Mouse (Mus musculus) thymus, postnatal 0 days (tissue): ENCODE measurements around the gene Zp2. TPM values are rescaled to one million over a fixed set of nuclear protein-coding genes. Genes with fewer than 3 reads are reported as not detected.

ENCODE experiments used
- DNase-seq: peaks from one replicate; pipeline ENCODE4 v3.0.0-alpha.2; 2015; ENCODE audit warnings: low spot score
- polyA plus RNA-seq: library from polyadenylated mRNA; unstranded; fragments of >200 nt; fragmentation: Nextera tagmentation; extraction: Ambion mirVana; gene quantifications from 2 replicates; pipeline ENCODE4 v1.2.1, GENCODE M21; 2015

Zp2 gene
- 0.46 and 0.61 TPM in 2 replicates for polyA plus RNA-seq

DNA sequence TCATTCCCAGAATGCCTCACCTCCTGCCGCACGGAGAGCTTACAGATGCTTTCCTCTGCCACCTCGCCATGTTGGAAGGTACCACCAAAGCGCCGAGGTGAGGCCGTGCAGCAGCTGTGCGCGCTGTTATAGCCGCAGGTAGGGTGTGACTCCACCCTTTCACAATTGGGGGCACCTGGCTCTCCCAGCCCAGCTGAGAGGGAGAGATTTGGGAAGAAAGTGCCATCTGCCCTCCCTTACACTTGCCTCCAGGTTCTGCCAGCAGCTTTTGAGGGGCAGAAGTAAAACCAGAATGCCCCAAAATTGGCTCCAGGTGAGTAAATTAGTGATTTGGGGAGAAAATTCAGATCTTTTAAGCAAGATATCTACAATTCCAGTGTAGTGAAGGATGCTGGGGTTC is at the start of gene Zp2:
Zp2 (minus strand) TSS at position 101 of the 400 bp plus-strand sequence.
- DNase-seq: no peak

DNA sequence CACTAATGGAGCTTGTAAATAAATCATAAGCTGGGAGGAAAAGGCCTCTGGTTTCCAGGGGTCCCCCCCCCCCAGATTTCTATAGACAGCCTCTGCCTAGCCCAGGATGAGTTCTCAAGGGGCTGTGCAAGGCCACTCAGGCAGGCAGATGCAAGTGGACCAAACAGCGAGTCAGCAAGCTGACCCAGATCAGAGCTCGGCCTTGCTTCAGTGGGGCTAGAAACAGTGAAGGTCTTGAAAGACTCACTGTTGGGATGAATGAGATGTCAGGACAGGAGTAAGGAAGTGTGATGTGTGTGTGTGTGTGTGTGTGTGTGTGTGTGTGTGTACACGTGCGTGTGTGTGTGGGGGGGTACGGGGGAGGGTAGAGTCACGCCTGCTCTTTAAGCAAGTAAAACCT is 47.7 kb upstream of the Zp2 start:
- DNase-seq: no peak

DNA sequence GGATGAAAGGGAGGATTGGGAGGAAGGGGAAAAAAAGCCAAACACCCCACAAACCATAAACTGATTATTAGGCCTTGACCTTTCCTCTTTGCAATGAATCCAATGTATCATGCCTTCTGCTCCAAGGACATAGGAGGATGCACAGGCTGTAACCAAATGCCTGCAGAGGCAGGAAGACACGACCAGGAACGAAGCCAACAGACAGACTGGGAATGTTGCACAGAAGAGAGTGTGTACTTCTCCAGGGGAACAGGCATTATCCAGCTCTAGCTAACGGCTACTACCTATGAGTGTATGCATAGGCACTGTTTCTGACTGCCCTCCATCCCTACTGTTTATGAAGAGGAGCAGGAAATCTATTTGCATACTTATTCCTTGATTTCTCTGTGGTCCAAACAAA is 47.1 kb upstream of the Zp2 start:
- DNase-seq: no peak

DNA sequence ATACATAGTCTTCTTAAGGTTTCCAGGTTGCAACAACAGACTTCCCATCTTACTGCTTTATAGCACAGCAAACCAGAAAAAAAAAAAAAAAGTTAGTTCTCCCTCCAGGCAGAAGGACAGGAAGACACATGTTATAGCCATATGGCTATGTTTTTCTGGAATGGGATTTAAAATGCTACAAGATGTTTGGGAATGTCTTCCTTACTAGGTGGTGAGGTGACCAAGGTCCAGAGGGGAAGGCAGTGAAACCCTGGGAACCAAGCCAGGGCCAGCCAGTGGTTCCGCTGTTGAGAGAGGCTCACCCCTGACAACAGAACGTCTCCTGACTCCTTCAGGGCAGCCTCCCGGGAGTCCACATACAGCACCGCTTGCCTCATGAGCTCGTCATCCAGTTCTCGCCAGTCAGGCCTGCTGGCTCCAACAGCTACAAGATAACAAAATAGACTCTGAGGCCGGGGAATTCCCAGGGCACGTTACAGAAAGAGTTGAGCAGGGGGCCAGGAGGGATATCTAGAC is 45.1 kb upstream of the Zp2 start:
- no peak for DNase-seq

- DNase-seq: no peak
Observed at GRCm38 (mm10) chr7:120189369-120190149, 44.5 kb upstream of the Zp2 start.

GRCm38 (mm10) chr7:120188946-120189345 is 43.9 kb upstream of the Zp2 start:
- DNase-seq: no peak

GRCm38 (mm10) chr7:120182891-120183290 is 37.8 kb upstream of the Zp2 start:
- no peak for DNase-seq

GRCm38 (mm10) chr7:120181401-120182230 is 36.5 kb upstream of the Zp2 start:
- DNase-seq: no peak

DNA sequence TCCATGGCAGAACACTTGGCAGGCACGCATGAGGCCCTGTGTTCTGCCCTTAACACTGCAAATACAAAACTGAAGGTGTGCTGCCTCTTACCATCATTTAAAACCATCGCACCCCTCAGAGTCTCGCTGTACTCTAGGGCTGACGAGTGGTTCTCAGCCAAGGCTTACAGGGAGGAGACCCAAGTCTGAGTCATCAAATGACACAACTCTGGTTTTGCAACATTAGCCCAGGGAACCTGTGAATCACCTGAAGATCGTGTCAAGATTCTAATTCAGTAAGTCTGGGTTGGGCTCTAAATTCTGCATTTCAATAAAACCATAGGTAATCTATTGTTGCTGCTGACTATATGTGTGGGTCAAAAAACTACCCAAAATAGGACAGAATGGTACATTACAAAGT is 35.5 kb upstream of the Zp2 start:
- no peak for DNase-seq

- DNase-seq: no peak
Observed at GRCm38 (mm10) chr7:120178935-120179334, 33.8 kb upstream of the Zp2 start.

GRCm38 (mm10) chr7:120177611-120178010 is 32.5 kb upstream of the Zp2 start:
- DNase-seq: no peak

- no peak for DNase-seq
Observed at GRCm38 (mm10) chr7:120174723-120175504, 29.8 kb upstream of the Zp2 start.

DNA sequence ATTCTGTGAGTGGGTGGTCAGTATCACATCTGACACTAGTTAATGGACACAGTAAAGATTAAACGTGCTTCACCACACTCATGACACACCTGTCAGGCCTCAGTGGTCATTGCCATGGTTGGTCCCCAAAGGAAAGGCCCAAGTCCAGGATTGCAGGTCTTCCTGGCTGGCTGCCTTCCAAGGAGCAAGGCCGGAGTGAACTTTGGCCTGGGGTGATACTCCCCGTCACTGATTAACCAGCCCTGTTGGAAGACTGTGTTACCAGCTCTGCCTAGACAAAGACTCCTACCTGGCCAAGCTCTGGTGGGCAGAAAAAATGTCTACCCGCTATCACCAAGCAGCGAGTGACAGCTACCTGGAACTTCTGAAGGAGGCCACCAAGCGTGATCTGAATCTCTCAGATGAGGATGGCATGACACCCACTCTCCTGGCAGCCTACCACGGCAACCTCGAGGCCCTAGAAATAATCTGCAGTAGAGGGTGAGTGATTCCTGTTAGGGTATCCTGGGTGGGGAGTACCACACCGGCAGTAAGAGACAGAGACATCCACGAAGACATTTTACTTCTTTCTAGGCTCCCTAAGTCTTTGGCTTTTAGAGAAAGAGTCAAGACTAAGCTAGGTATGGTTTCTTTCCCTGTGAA is 28.6 kb upstream of the Zp2 start, which contains the start of gene Anks4b:
Anks4b (plus strand) TSS at position 256 of the 642 bp plus-strand sequence.
- DNase-seq: no peak

DNA sequence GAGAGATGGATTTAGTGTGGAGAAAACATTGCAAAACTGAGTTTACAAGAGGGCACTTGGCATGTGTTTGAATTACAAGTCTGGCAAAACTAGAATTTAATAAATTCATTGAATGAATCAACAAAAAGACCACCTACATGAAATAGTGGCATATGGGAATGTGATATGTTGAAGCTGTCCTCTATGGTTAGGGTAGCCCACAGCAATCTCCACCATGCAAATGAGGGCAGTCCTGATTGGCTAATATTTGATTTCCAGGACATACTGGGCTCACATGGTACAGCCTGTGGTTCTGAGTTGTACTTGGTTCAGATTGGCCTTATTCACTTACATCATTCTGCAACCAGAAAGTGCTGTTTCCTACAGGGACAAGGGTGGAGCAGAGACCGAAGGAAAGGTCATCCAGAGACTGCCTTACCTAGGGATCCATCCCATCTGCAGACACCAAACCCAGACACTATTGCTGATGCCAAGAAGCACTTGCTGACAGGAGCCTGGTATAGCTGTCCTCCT is 27.2 kb upstream of the Zp2 start:
- no peak for DNase-seq

DNA sequence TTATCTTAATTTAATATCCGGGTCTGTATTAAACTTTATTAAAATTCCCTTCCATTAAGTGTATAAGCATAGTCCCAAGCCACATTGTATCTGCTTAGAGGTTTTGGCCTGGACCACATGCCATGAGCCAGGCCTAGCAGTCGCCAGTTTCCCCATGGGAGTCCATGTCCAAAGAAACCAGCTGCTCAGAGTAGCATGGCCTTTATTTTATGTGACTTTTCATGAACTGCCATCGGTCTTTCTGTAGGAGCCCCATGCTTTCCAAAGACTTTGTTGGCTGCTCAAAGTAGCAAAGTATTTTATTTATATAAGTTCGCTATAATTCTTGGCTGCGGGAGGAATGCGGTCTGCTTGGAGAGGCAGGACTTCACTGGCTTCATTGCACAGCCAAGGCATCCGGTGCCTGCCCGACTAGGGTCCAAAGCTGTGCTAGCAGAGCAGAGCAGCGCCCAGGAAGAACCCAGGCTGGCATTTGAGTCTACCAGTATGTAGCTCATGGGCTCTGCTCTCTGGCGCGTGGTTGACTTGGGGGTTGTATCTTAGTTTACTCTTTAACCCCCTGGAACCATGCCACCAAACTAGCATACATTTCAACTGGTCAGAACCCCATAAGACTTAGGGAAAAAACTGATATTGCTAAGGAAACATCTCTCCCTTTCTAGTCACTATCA is 18.6 kb upstream of the Zp2 start:
- DNase-seq: no peak

DNA sequence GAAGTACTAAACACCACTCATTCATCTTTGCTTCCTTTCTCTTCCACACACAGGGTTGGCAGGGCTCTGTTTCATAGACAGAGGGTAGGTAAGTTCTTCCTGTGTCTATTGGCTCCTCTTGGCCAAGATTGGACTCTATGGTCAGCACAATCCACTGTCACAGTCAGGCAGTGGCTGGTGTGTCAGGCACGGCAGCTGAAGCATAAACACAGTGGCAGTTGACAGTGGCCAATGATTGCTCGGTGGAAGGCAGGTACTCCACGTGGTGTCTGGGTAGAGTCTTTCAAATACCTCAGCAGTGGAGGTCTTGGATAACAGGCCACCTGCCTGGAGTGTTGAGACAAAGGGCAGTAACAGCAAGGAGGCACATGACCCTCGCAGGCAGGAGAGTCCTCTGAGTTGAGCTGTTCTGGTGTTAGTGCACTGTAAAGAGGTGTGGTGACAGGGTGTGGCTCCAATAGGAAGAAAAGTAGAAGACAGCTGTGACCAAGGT is 13.1 kb upstream of the Zp2 start:
- DNase-seq: no peak

DNA sequence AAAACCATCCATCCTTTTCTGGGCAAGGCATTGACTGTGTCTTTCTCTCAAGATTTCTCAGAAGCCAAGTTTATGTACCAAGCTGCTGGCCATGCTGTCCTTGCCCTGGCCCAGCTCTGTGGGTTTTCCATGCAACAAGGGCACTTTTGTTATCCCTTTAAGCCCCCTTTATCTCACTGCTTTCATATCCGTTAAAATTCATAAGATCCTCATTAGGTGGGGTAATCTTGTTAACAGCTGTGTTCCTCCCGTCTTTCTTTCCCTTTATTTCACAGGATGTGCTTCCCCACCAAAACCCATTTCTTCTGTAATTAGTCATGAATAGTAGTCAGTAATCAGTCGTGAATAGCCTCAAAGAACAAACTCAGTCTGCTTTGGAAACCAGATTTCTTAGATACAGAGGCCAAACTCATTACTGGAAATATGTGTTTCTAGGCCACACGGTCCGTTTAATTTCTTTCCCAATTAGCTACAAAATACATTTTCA is 12.5 kb upstream of the Zp2 start:
- DNase-seq: no peak

GRCm38 (mm10) chr7:120156841-120157409 is 11.8 kb upstream of the Zp2 start:
- DNase-seq: no peak

- DNase-seq: no peak
Observed at GRCm38 (mm10) chr7:120150898-120151297, 5.8 kb upstream of the Zp2 start.
